Mouse (Mus musculus) cerebellum, adult 2 months (tissue): ENCODE data around the gene Uba6.

Source experiments
- CTCF ChIP-seq: fragments of 200-500 bp; IDR thresholded peaks from 2 replicates; pipeline ENCODE4 v1.5.1; 2011; ENCODE audit warnings: low read depth, mild to moderate bottlenecking, control low read depth, low read length, moderate library complexity, borderline replicate concordance; ENCODE audit not compliant: insufficient read depth
- POLR2A ChIP-seq: fragments of 200-500 bp; IDR thresholded peaks from 2 replicates; pipeline ENCODE4 v1.6.1; 2011; ENCODE audit warnings: low read length, control low read depth, borderline replicate concordance; ENCODE audit not compliant: insufficient read depth

DNA sequence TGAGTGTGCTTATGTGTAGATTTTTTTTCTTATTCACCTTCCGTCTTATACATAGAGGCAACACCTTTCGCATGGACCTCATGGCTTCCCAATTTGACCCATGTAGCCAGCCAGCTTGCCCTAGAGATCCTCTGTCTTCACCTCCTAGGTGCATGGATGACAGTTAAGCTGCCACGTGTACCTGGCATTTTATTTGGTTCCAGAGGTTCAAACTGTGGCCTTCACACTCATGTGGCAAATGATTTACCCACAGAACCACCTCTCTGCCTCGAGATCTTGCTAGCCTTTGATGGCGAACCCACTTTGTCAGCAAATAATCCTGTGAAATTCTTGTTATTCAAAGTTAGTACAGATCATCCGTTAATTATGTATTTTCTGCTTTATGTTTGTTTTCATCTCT, 88.6 kb downstream of the Uba6 start:
- TF ChIP-seq POLR2A (no peak), CTCF (no peak)
